Mouse (Mus musculus): ENCODE measurements around the gene Qrich1. TPM values are rescaled to one million over a fixed set of nuclear protein-coding genes. Genes with fewer than 3 reads are reported as not detected.
"Not testable (repeated sequence)": the region's sequence is repeated elsewhere in the genome, so short reads cannot be mapped to it uniquely, and the experiment has no call there.

Qrich1 gene
- total RNA-seq, 4 experiments from 2014 or later = 44.8 to 59.1 (median 55.7) TPM

DNA sequence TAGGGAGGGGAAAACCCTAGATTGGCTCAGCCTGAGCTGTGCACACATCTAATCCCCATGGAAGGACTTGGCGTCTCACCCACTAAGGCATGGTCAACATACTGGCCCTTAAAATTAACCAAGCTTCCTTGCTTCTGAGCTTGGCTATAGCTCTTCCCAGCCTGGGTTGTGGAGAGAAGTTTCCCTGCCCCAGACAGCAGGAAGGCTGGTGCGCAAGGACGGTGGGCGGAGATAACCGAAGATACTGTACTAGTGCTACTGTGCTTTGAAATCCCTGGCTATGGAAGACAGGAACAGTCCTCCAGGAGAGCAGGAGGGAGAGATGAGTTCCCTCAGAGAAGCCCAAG is 62.7 kb downstream of the Qrich1 start:
- no peak for DNase-seq (ENCODE audit: low spot score in 2 of 2)

DNA sequence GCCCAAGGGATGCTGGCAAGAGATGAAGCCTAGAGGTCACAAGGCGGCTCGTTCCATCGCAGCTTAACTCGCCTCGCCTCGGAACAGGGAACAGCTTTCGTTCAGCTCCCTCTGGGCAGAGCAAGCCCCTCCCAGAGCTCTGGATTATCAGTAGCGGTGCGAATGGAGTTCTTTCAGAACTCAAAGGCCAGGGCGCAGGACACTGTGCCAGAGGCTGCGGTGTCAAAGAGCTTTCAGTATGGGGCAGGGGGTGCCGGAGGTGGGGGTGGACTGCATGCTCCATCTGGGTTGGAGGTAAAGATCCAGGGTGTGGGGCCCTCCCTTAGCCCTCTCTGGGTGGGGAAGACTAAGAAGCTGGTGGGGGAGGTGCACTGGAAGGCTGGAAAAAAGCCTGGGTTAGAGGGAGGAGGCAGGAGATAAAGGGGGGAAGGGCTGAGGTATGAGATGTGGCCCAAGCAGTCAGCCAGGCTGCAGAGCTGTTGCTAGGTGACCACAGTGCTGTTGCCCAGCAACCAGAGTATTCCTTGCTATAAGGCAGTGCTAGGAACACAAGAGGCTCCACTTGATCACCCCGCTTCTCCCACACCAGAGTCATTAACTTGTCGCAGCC is 71.1 kb downstream of the Qrich1 start:
- peak; percentile 47 to 54 for DNase-seq (ENCODE audit: low spot score in 2 of 2)

DNA sequence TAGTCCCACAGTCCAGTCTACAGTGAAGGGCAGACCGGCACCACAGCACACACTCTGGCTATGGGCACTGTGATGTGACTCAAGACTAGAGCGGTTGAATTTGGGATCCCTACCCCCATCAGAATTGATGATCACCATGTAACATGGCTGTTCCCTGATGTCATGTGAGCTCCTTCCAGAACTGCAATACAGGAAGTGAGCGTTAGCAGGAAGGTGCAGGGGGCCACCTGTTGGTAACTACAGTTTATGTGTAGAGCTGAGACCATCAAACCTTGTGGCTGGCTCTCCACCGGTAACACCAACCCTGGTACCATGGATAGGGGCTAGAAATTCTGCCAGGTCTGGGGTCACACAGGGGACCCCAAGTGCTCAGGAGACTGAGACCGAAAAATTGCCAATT is 72.6 kb downstream of the Qrich1 start:
- no peak for DNase-seq (ENCODE audit: low spot score in 2 of 2)

DNA sequence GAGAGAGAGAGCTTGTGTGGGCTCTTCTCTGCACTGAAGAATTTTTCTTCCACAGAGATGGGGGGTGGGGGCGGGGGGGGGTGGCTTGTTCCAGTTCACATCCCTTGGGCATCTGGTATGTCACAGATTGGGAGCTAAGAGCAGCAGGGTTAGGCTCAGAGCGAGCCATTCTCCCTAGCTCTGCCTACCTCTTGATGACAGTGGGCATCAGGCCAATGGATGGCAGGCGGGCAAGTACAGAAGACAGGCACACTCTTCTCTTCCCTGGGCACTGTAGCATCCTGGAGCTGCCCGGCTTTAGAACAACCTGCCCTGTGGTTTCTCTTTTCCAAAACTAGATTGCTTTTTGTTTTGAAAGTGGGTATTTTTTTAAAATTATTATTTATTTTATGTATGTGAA is 74.9 kb downstream of the Qrich1 start:
- DNase-seq (ENCODE audit: low spot score in 2 of 2) = no peak

DNA sequence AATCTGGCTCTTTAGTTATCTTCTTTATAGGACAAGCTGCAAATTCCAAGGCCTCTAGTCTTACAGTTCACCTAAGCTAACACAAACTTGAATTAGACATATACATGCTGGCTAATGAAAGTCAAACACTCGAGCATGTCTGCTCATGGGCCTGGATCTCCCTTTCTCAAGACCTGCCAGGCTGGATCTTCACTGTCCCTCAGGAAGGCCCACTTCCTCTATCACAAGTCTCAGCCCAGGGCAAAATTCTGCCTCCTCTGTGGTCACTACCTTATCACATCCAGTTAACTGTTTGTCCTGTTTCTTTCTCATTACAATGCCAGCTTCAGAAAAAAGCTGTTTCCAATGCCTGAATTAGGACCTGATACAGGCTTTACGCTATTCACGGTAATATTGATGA is 77.7 kb downstream of the Qrich1 start:
- DNase-seq (ENCODE audit: low spot score in 2 of 2) = no peak

DNA sequence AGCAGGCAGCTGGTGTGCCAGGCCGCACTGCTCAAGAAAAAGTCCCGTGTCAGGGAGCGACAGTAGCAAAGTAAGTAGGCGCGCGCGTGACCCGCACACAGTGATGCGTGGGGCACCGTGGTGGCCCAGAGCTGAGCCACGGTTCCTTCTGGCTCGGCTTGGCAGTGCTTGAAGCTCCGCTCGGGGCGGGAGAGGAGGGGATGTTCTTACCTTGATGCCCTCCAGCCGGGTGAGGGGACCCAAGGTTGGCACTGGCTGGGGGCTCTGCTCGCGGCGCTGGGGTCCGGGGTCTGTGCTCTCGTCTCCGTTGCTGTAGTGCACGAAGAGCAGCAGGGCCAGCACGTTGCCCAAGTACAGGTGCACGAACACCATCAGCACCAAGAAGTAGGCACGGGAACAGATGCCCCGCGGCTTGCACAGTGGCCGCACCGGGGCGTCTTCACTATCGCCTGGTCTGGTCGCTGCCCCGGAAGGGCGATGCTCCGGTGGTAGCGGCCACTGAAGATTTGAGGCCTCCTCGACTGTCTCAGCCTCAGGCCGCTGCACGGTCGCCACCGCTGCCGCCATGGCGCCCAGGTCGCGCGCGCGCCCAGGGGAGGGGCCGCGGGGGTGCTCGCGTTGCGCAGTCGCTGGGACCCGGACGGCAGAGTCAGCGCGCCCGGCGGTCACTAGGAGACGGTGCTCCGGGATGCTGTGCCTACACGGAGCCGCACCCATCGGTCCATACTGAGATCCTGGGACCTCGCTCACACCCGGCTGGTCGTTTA is 80.6 kb downstream of the Qrich1 start, which contains the start of gene P4htm:
P4htm (minus strand) TSS at position 670 of the 767 bp plus-strand sequence.
- peak; percentile 38 for DNase-seq (ENCODE audit: low spot score in 2 of 2)

DNA sequence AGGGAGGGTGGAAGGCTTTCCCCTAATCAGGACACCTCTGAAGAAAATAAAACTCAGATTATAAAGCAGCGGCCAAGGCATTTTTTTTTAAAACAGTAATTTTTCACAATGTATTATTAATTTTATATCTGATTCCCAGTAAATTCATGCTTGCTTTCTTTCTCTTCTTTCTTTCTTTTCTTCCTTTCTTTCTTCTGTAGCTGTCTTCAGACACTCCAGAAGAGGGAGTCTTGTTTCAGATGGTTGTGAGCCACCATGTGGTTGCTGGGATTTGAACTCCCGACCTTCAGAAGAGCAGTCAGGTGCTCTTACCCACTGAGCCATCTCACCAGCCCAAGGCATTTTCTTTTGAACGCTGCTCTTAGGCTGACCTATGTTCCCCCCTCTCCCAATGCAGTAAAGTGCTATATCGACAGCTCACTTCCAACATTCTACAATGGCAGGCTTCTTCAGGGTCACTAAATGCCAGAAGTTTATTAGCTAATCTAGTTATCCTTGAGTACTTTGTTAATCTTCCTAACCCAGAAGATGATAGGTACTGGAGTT is 82.5 kb downstream of the Qrich1 start:
- DNase-seq (ENCODE audit: low spot score in 2 of 2) = no peak

DNA sequence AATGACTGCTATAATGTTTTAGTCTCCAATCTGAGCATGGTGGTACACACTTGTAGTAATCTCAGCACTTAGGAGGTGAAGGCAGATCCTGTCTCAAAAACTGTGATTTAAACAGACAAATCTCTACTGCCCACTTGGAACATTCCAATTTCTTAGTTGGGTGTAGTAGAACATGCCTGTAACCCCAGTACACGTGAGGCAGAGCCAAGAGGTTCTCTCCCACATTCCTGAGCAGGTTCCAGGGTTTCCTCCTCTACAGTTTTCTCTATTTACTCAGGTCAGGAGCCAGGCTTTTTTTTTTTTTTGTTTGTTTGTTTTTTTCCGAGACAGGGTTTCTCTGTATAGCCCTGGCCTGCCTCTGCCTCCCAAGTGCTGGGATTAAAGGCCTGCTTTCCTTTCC is 83.4 kb downstream of the Qrich1 start:
- DNase-seq (ENCODE audit: low spot score in 2 of 2) = no peak

DNA sequence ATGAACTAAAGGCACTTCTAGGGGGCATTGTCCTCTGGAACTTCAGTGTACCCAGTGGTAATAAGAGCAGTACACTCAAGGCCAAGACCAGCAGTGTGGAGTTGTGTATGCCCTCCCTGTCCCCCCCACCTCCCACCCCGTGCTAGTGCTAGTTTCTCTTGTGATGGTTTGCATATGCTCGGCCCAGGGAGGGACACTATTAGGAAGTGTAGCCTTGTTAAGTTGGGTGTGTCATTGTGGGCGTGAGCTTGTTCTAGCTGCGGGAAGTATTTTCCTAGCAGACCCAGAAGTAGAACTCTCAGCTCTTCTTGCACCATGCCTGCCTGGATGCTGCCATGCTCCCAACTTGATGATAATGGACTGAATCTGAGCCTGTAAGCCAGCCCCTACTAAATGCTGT is 85.4 kb downstream of the Qrich1 start:
- DNase-seq (ENCODE audit: low spot score in 2 of 2) = no peak

DNA sequence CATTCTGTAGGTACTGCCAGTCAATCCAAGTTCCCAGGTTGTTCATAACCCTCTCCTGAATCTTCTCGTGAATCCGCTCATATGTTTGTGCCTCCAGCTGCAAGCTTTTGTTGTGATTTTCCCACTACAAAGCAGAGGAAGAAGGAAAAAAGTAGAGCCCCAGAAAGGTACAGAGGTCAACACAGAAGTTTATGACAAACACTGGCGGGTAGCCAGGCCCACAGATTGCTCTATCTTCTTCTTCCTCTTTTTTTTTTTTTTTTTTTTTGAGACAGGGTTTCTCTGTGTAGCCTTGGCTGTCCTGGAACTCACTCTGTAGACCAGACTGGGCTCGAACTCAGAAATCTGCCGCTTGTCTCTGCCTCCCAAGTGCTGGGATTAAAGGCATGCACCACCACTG is 91.3 kb downstream of the Qrich1 start:
- DNase-seq (ENCODE audit: low spot score in 2 of 2) = not testable (repeated sequence)

DNA sequence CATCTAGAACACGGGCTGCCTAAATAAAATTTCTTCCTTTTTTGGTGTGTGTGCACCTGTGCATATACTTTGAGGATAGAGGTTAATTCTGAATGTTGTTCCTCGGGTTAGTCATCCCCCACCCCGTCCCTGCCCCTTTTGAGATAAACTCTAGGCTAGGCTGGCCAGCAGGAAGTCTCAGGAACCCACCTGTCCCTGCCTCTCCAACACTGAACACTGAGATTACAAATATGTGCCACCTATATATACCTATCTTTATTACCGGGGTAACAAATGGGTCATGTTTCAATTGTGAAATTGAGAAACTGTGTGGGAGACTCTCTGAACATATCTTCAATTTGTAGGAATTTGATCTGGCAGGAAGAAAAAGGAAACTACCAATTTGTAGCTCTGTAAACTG is 92.3 kb downstream of the Qrich1 start:
- no peak for DNase-seq (ENCODE audit: low spot score in 2 of 2)

Small RNAs within 50 kb of the gene (microRNA-seq; reads per million reads assigned to microRNA genes)
- not detected for gene Gm24083
- not detected for gene Mir191
- gene Mir425 = 607 reads per million, percentile 73 among the genes with 10 or more reads in this experiment

Other genes starting within 250 kb of the Qrich1 start
- 10 to 100 TPM in 3 of 4 experiments, 1 to 10 TPM in 1; 8.0 to 13.5 (median 12.4) TPM for gene Nicn1, start 226.4 kb upstream of the Qrich1 start, total RNA-seq (2022)
- 1 to 10 TPM in 1 of 4 experiments, under 1 TPM in 3; 0.32 to 1.3 (median 0.54) TPM for gene Amt, start 220.0 kb upstream of the Qrich1 start, total RNA-seq (2022)
- gene Rhoa, start 210.7 kb upstream of the Qrich1 start, total RNA-seq (2022) = 100 to 1,000 TPM in 2 of 4 experiments, 10 to 100 TPM in 2; 87.6 to 104 (median 99.6) TPM
- 10 to 100 TPM; 30.8 to 37.3 (median 34.3) TPM for gene Tcta, start 210.6 kb upstream of the Qrich1 start, total RNA-seq (2022)
- 10 to 100 TPM; 66.3 to 72.7 (median 68.8) TPM for gene Gpx1, start 177.9 kb upstream of the Qrich1 start, total RNA-seq (2022)
- 10 to 100 TPM; 72.7 to 90.9 (median 87.3) TPM for gene Usp4, start 169.0 kb upstream of the Qrich1 start, total RNA-seq (2022)
- gene 1700102P08Rik, start 124.0 kb upstream of the Qrich1 start, total RNA-seq (2022) = 1 to 10 TPM in 2 of 4 experiments, under 1 TPM in 2; 0.53 to 1.3 (median 0.97) TPM
- not detected for gene Ccdc36, start 88.3 kb upstream of the Qrich1 start, total RNA-seq (2022)
- not detected for gene BC048562, start 80.3 kb upstream of the Qrich1 start, total RNA-seq (2022)
- 10 to 100 TPM; 13.8 to 21.0 (median 16.3) TPM for gene Ccdc71, start 56.3 kb upstream of the Qrich1 start, total RNA-seq (2022)
- 1 to 10 TPM; 1.3 to 2.7 (median 2.2) TPM for gene Klhdc8b, start 55.2 kb upstream of the Qrich1 start, total RNA-seq (2022)
- gene Lamb2, start 37.1 kb upstream of the Qrich1 start, total RNA-seq (2022) = 100 to 1,000 TPM; 112 to 139 (median 128) TPM
- 100 to 1,000 TPM; 118 to 134 (median 128) TPM for gene Usp19, start 26.2 kb upstream of the Qrich1 start, total RNA-seq (2022)
- 100 to 1,000 TPM in 1 of 4 experiments, 10 to 100 TPM in 3; 78.6 to 107 (median 95.6) TPM for gene Qars, start 9.1 kb upstream of the Qrich1 start, total RNA-seq (2022)
- gene Impdh2, start 43.5 kb downstream of the Qrich1 start, total RNA-seq (2022) = 10 to 100 TPM; 60.2 to 78.6 (median 63.1) TPM
- 10 to 100 TPM; 31.9 to 34.4 (median 33.0) TPM for gene Ndufaf3, start 50.6 kb downstream of the Qrich1 start, total RNA-seq (2022)
- 1 to 10 TPM; 6.0 to 9.1 (median 7.6) TPM for gene Dalrd3, start 53.1 kb downstream of the Qrich1 start, total RNA-seq (2022)
- 1 to 10 TPM; 6.6 to 8.4 (median 7.7) TPM for gene Wdr6, start 61.9 kb downstream of the Qrich1 start, total RNA-seq (2022)
- 1 to 10 TPM; 3.8 to 5.5 (median 4.9) TPM for gene P4htm, start 80.9 kb downstream of the Qrich1 start, total RNA-seq (2022)
- gene Arih2, start 132.6 kb downstream of the Qrich1 start, total RNA-seq (2022) = 10 to 100 TPM; 68.7 to 85.9 (median 81.8) TPM
- gene Slc25a20, start 145.3 kb downstream of the Qrich1 start, total RNA-seq (2022) = 10 to 100 TPM; 62.5 to 78.8 (median 68.7) TPM
- gene Prkar2a, start 172.5 kb downstream of the Qrich1 start, total RNA-seq (2022) = 100 to 1,000 TPM; 182 to 235 (median 191) TPM

Data from gastrocnemius, adult 8-10 months (tissue).